Mouse (Mus musculus) hindbrain, postnatal 0 days (tissue): ENCODE results near the gene Wwox. TPM values are rescaled to one million over a fixed set of nuclear protein-coding genes. Genes with fewer than 3 reads are reported as not detected.

Experiments
- ATAC-seq: fragments of 200-750 bp; cut with Nextera tagmentation; 2 replicates; pipeline ENCODE4 v1.8.0; 2017; ENCODE audit warnings: mild to moderate bottlenecking, moderate TSS enrichment, moderate library complexity
- DNase-seq: peaks from one replicate; pipeline ENCODE4 v3.0.0-alpha.2; 2015; ENCODE audit warnings: low spot score
- H3K27ac ChIP-seq: fragments of 300-500 bp; sonication (generic); 2 replicates; pipeline ENCODE4 v1.5.1; 2014; ENCODE audit warnings: mild to moderate bottlenecking
- H3K27me3 ChIP-seq: fragments of 300-500 bp; sonication (generic); 2 replicates; pipeline ENCODE4 v1.6.1; 2014; ENCODE audit warnings: low read length, mixed read lengths; ENCODE audit not compliant: insufficient read depth
- H3K36me3 ChIP-seq: fragments of 300-500 bp; sonication (generic); 2 replicates; pipeline ENCODE4 v1.6.1; 2014; ENCODE audit warnings: low read length, mixed read lengths; ENCODE audit not compliant: insufficient read depth
- H3K4me1 ChIP-seq: fragments of 300-500 bp; sonication (generic); 2 replicates; pipeline ENCODE4 v1.6.1; 2014; ENCODE audit warnings: antibody characterized with exemption, low read length, mixed read lengths; ENCODE audit not compliant: insufficient read depth
- H3K4me2 ChIP-seq: fragments of 300-500 bp; sonication (generic); 2 replicates; pipeline ENCODE4 v1.6.1; 2014; ENCODE audit warnings: low read depth, mild to moderate bottlenecking, low read length, moderate library complexity, mixed read lengths
- H3K4me3 ChIP-seq: fragments of 300-500 bp; sonication (generic); 2 replicates; pipeline ENCODE4 v1.5.1; 2014; ENCODE audit warnings: low read length
- H3K9ac ChIP-seq: fragments of 300-500 bp; sonication (generic); replicated peaks from 2 replicates; pipeline ENCODE4 v1.6.1; 2014; ENCODE audit warnings: mild to moderate bottlenecking, low read length, moderate library complexity, mixed read lengths
- H3K9me3 ChIP-seq: fragments of 300-500 bp; sonication (generic); 2 replicates; pipeline ENCODE4 v1.6.1; 2016; ENCODE audit warnings: low read length, mixed read lengths
- CTCF ChIP-seq: IDR thresholded peaks from 2 replicates; pipeline ENCODE4 v1.5.1; 2016; ENCODE audit warnings: antibody characterized with exemption, control low read depth, low read depth
- WGBS: fragments of 180-500 bp; shearing (Covaris S2); extraction: QIAGEN DNeasy Blood & Tissue Kit; methylation state at CpG from one replicate; pipeline ENCODE4 v1.1.7; 2014; 5-methylcytosine and 5-hydroxymethylcytosine counted together
- polyA plus RNA-seq: library from polyadenylated mRNA; unstranded; fragments of >200 nt; fragmentation: Nextera tagmentation; extraction: Ambion mirVana; gene quantifications from 2 replicates; pipeline ENCODE4 v1.2.1, GENCODE M21; 2015
- total RNA-seq: library from RNA; depleted of rRNA; stranded (reverse); fragments of >200 nt; gene quantifications from 2 replicates; pipeline ENCODE4 v1.2.3, GENCODE M21; 2014

Wwox gene
- total and polyA plus RNA-seq, 2 experiments from 2014 or later = 17.1 to 19.8 TPM

DNA sequence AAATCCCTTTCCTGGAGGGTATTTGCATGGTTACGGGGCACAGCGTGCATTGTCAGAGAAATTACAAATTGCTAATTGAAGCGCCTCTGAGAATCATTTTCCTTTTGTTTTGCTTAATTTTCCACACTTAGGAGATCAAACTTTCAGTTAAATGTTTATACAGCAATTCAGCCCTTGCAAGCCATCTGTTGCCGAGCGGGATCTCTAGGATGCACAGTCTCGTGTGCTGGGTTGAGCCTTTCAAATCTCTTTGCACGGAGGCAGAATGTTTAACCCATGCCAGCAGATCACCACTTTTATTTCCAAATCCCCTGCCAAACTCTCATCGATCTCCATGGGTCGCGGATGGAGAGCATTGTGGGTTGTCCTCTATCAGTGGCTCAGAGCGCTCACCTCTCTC lies 891.2 kb downstream of the Wwox start:
- DNase-seq = peak; percentile 14
- no peaks in the 10 kb centered on the region for H3K27me3 ChIP-seq
- WGBS = 63% methylated on average over 11 of the region's 11 CpGs
- no peaks in the 10 kb centered on the region for H3K36me3 ChIP-seq
- H3K4me3 ChIP-seq = no peak overlapping the region
- H3K9ac ChIP-seq = no peak overlapping the region
- no peak overlapping the region for H3K4me2 ChIP-seq
- H3K27ac ChIP-seq = no peak overlapping the region
- no peak for ATAC-seq
- no peaks in the 10 kb centered on the region for H3K9me3 ChIP-seq
- 0 out of 2 replicates have a peak, but pooled peaks cover 2% of the 10 kb centered on the region for H3K4me1 ChIP-seq
- TF ChIP-seq CTCF = no peak

DNA sequence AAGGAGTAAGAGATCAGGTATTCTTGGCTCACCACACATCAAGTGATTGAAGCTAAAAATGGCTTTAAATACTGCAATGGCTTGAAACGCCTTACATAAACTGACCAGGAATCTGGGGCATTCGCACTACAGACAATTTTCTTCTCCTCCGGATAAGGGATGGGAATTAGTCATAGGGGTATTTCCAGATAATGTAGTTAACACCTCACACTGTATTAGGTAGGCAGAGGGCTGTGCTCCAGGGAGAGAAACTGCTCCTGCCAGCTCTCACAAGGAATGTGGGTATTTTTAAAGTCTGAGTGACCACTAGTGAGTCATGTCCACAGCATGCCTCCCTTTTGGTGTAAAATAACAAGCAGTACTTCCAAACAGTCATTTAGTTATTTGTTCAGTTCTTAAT lies 894.5 kb downstream of the Wwox start:
- H3K4me3 ChIP-seq = no peak overlapping the region
- H3K4me2 ChIP-seq = no peak overlapping the region
- TF ChIP-seq CTCF = no peak
- H3K4me1 ChIP-seq = 0 out of 2 replicates have a peak, but pooled peaks cover 2% of the 10 kb centered on the region
- 90% methylated on average over 3 of the region's 3 CpGs for WGBS
- H3K36me3 ChIP-seq = no peaks in the 10 kb centered on the region
- H3K27ac ChIP-seq = no peak overlapping the region
- H3K9ac ChIP-seq = no peak overlapping the region
- DNase-seq = no peak
- ATAC-seq = no peak
- no peaks in the 10 kb centered on the region for H3K9me3 ChIP-seq
- H3K27me3 ChIP-seq = no peaks in the 10 kb centered on the region

DNA sequence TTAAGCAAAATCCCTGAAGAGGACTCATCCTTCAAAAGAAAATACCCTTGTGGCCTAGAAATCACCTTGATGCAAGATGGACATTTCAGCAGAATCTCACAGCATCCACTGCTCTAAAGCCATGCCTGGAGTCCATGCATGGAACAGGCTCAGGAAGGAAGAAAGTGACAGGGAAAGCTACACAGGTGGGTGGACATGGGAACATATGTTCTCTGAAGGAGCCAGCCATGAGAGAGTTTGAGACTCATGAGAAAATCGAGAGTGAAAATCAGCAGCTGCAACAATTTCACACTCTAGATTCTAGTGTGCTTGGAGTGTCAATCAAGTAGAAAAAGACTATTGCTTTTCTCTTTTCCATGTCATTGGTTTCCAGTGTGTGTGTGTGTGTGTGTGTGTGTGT lies 896.9 kb downstream of the Wwox start:
- H3K36me3 ChIP-seq = no peaks in the 10 kb centered on the region
- H3K27me3 ChIP-seq = no peaks in the 10 kb centered on the region
- no peaks in the 10 kb centered on the region for H3K4me1 ChIP-seq
- H3K9ac ChIP-seq = no peak overlapping the region
- H3K9me3 ChIP-seq = no peaks in the 10 kb centered on the region
- no peak for DNase-seq
- no peak overlapping the region for H3K27ac ChIP-seq
- ATAC-seq = no peak
- 61% methylated on average over 1 of the region's 1 CpGs for WGBS
- no peak for TF ChIP-seq CTCF
- no peak overlapping the region for H3K4me2 ChIP-seq
- no peak overlapping the region for H3K4me3 ChIP-seq

DNA sequence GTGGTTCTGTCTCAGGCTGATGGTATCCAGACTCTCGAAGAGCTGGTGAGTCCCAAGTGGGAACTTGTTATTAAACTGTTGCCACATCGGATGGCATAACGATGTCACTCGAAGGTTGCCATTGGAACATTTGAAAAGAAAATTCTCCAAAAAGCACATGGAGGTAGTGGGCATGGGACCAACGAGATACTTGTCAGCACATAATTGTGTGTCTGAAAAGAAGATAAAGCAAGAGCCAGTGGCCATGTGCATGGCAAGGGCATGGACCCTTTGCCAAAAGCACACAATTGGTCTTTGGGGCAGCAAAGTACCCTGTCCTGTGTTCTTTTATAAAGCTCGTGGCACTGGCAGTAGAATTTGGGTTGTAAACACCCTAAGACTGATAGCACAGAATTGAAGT lies 909.2 kb downstream of the Wwox start:
- DNase-seq = no peak
- no peak for ATAC-seq
- 61% methylated on average over 6 of the region's 6 CpGs for WGBS

DNA sequence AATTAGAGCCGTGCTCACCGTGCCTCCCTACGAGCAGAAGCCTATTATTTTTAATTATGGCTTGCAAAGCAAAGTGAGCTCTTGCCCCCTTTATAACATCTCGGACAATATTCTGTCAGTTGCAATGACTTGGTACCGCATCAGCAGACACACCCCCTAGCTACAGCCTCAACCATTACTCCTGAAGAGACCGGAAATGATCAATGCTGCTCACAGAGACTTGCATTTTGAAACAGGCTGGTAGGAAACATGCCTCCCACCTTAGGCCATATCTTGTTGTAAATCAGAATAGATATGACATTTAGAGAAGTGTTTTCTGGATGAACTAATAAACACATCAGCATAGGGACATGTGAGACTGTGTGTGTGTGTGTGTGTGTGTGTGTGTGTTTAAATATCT lies 911.3 kb downstream of the Wwox start:
- Histone ChIP-seq H3K27me3 (no peaks in the 10 kb centered on the region), H3K4me2 (no peak overlapping the region), H3K9me3 (no peaks in the 10 kb centered on the region), H3K4me1 (no peaks in the 10 kb centered on the region), H3K4me3 (no peak overlapping the region), H3K27ac (no peak overlapping the region), H3K9ac (no peak overlapping the region), H3K36me3 (no peaks in the 10 kb centered on the region)
- 82% methylated on average over 6 of the region's 6 CpGs for WGBS
- TF ChIP-seq CTCF = no peak
- ATAC-seq = no peak
- no peak for DNase-seq

More for the DNA sequence above, 909.2 kb downstream of the Wwox start:
- no peaks in the 10 kb centered on the region for H3K27me3 ChIP-seq
- TF ChIP-seq CTCF = no peak
- no peaks in the 10 kb centered on the region for H3K9me3 ChIP-seq
- no peak overlapping the region for H3K4me3 ChIP-seq
- H3K36me3 ChIP-seq = no peaks in the 10 kb centered on the region
- H3K4me2 ChIP-seq = no peak overlapping the region
- no peak overlapping the region for H3K9ac ChIP-seq
- no peaks in the 10 kb centered on the region for H3K4me1 ChIP-seq
- no peak overlapping the region for H3K27ac ChIP-seq

DNA sequence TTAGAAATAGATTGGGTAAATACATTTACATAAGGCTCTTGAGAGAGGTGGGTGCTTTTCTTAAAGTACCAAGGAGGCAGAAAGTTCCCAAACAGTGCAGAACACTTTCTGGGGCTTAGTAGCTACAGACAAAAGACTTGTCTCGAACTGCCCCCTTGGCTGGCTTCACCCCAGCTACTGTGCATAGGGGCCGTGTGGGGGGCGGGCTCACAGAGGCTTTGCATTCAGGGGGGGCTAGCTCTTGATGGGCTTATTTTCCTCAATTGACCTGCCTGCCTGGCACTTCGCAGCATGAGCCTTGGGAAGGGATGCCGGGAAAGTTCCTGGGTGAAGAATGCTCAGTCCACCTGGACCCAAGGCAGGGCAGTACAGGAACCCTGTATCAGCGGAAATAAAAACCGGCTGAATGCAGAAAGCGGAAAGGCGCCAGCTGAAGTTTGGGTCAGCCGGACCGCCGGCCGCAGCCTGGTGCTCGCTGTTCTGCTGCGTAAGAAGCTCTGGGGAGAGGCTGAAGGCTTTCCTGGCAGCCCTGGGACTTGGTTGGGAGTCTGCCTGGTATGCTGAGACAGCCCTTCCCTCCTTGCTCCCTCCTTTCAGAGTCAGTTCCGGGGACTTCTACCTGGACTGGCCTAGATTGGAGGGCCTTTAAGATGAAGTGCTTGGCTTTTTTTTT lies 918.3 kb downstream of the Wwox start:
- no peaks in the 10 kb centered on the region for H3K36me3 ChIP-seq
- H3K27me3 ChIP-seq = no peaks in the 10 kb centered on the region
- no peaks in the 10 kb centered on the region for H3K4me1 ChIP-seq
- WGBS = 32% methylated on average over 16 of the region's 16 CpGs
- no peak for ATAC-seq
- no peak overlapping the region for H3K4me3 ChIP-seq
- no peak overlapping the region for H3K27ac ChIP-seq
- H3K9ac ChIP-seq = no peak overlapping the region
- H3K9me3 ChIP-seq = no peaks in the 10 kb centered on the region
- TF ChIP-seq CTCF = no peak
- peak overlapping the region; percentile 5 for H3K4me2 ChIP-seq
- peak; percentile 32 for DNase-seq

DNA sequence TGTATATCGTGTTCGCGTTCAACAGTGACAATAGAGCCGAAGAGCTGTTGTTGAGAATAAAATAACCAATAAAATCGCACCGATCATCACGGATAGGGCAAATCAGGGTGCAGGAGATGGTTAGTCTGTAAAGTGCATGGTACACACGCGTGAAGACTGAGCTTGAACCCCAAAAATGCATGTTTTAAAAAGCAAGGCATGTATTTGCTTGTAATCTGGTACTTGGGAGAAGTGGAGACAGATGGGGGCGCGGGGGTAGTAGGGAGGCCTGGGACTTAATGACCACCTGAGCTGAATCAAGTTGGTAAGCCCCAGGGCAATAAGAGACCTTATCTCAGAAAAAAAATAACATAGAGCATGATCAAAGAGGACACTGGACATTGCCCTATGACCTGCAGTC lies 919.0 kb downstream of the Wwox start:
- WGBS = 92% methylated on average over 11 of the region's 11 CpGs
- H3K27ac ChIP-seq = no peak overlapping the region

More for the DNA sequence above, 919.0 kb downstream of the Wwox start:
- DNase-seq (no peak), ATAC-seq (no peak)
- no peaks in the 10 kb centered on the region for H3K4me1 ChIP-seq
- no peaks in the 10 kb centered on the region for H3K9me3 ChIP-seq
- no peak overlapping the region for H3K4me3 ChIP-seq
- TF ChIP-seq CTCF = no peak
- no peaks in the 10 kb centered on the region for H3K27me3 ChIP-seq
- no peak overlapping the region for H3K4me2 ChIP-seq
- no peak overlapping the region for H3K9ac ChIP-seq
- no peaks in the 10 kb centered on the region for H3K36me3 ChIP-seq
